Mouse (Mus musculus): ENCODE results near the gene 1600014C10Rik.

GRCm38 (mm10) chr7:38151706-38152312 is 31.2 kb upstream of the 1600014C10Rik start:
- TF ChIP-seq CTCF (IDR thresholded peaks at IDR 0.05; ENCODE audit: low read depth) (0 out of 2 replicates have a peak, but pooled peaks have one; percentile 11), EP300 (IDR thresholded peaks at IDR 0.05; ENCODE audit: low read depth) (no peak)
